Mouse (Mus musculus) liver, adult 2 months (tissue): ENCODE measurements around the gene Rexo4. TPM values are rescaled to one million over a fixed set of nuclear protein-coding genes. Genes with fewer than 3 reads are reported as not detected.

Experiments
- DNase-seq: peaks from one replicate; pipeline ENCODE4 v3.0.0-alpha.2; 2011; ENCODE audit warnings: low read depth, low spot score; ENCODE audit errors: extremely low read depth
- H3K27ac ChIP-seq: fragments of 200-500 bp; replicated peaks from 2 replicates; pipeline ENCODE4 v1.5.1; 2012; ENCODE audit warnings: low read depth, mild to moderate bottlenecking, control low read depth, inconsistent platforms, low read length; ENCODE audit not compliant: insufficient read depth
- H3K27me3 ChIP-seq: fragments of 200-500 bp; 2 replicates; pipeline ENCODE4 v1.6.1; 2012; ENCODE audit warnings: mild to moderate bottlenecking, moderate library complexity, low read length, inconsistent platforms; ENCODE audit not compliant: control insufficient read depth, insufficient read depth
- H3K36me3 ChIP-seq: fragments of 200-500 bp; 2 replicates; pipeline ENCODE4 v1.6.1; 2012; ENCODE audit warnings: low read length, inconsistent platforms; ENCODE audit not compliant: control insufficient read depth, insufficient read depth
- H3K4me1 ChIP-seq: fragments of 200-500 bp; 2 replicates; pipeline ENCODE4 v1.6.1; 2011; ENCODE audit warnings: low read length; ENCODE audit not compliant: control insufficient read depth, insufficient read depth
- H3K4me3 ChIP-seq: fragments of 200-500 bp; 2 replicates; pipeline ENCODE4 v1.5.1; 2011; ENCODE audit warnings: low read depth, mild to moderate bottlenecking, control low read depth, low read length, moderate library complexity; ENCODE audit not compliant: insufficient read depth
- H3K79me2 ChIP-seq: fragments of 200-500 bp; 2 replicates; pipeline ENCODE4 v1.6.1; 2012; ENCODE audit warnings: inconsistent platforms, mild to moderate bottlenecking, low read length, moderate library complexity; ENCODE audit not compliant: control insufficient read depth, insufficient read depth
- H3K9ac ChIP-seq: fragments of 200-500 bp; 2 replicates; pipeline ENCODE4 v1.6.1; 2012; ENCODE audit warnings: low read depth, mild to moderate bottlenecking, control low read depth, inconsistent platforms, low read length
- CTCF ChIP-seq: fragments of 200-500 bp; IDR thresholded peaks from 2 replicates; pipeline ENCODE4 v1.5.1; 2011; ENCODE audit warnings: low read depth, low read length, control low read depth
- POLR2A ChIP-seq: fragments of 200-500 bp; IDR thresholded peaks from 2 replicates; pipeline ENCODE4 v1.6.1; 2011; ENCODE audit warnings: low read length, control low read depth; ENCODE audit not compliant: insufficient read depth; ENCODE audit errors: extremely low read depth
- WGBS: fragments of 180-500 bp; shearing (Covaris S2); methylation state at CpG from one replicate; pipeline ENCODE4 v1.1.7; 2018; 5-methylcytosine and 5-hydroxymethylcytosine counted together
- polyA plus RNA-seq: library from polyadenylated mRNA; depleted of rRNA; stranded (reverse); fragments of >200 nt; gene quantifications from 2 replicates; pipeline ENCODE4 v1.2.3, GENCODE M21; 2012
- total RNA-seq: library from RNA; depleted of rRNA; stranded (reverse); fragments of >200 nt; gene quantifications from 2 replicates; pipeline ENCODE4 v1.2.3, GENCODE M21; 2014

Rexo4 gene
- total and polyA plus RNA-seq, 2 experiments = 11.8 to 15.2 TPM

DNA sequence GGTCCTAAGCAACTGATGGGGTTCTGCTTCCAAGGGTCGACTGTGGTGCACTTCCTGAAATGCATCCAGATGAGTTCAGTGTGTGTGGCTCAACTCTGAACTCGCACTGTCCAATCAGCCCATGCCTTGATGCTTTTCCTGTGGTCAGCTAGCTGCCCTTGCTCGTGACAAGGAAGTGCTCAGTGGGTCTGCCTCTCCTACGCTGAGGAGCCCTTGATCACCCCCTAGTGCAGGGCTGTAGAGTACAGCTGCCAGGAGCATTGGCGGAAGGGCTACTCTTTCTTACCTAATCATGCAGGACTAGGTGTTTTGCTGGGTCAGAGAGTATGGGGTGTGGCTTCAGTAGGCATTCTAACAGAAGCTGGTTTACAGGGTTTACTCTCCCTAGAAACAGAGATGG, 22.6 kb downstream of the Rexo4 start:
- no peak for DNase-seq
- WGBS = 35% methylated on average over 5 of the region's 5 CpGs
- Histone ChIP-seq H3K9ac (no peak overlapping the region), H3K4me1 (no peaks in the 10 kb centered on the region), H3K36me3 (no peaks in the 10 kb centered on the region), H3K79me2 (no peaks in the 10 kb centered on the region), H3K27ac (no peak overlapping the region), H3K27me3 (no peaks in the 10 kb centered on the region), H3K4me3 (no peak overlapping the region)
- TF ChIP-seq POLR2A = no peak
- TF ChIP-seq CTCF = peak; percentile 54

DNA sequence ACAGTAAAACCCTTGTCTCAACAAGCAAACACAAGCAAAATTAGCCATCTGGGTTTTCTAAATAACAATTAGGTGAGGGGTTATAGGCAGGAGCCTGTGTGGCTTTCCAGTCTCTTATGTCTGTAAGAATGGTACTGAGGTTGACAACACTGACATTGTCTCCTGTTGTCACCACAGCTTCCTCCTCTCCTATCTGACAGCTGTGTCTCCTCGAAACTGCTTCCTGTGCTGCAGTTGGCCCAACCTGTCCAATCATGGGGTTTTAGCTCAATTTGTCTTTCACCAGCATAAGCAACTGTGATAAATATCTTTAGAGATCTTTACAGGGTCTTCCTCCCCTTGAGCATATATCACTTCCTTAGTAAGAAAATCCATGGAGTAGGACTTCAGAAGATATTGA, 27.8 kb downstream of the Rexo4 start:
- TF ChIP-seq POLR2A (no peak), CTCF (no peak)
- no peak for DNase-seq

DNA sequence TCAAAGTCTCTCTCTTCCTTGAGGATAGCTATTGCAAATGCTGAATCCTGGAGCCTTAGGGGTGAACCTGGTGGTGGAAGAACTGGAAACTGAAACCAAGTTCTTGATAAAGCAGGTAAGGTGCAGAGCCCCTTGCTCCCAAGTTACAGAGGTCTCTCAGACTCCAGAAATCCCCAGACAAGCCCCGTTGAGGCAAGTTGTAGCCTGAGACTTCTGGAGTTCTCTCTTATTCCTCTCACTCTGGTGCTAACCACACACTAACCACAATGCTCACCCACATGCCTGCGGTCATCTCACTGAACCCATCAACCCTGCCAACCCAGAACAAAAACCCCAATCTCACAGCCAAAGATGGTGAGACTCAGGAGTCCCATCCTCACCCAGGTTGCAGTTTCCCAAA, 28.9 kb downstream of the Rexo4 start:
- Histone ChIP-seq H3K36me3 (0 out of 2 replicates have a peak, but pooled peaks cover 2% of the 10 kb centered on the region), H3K9ac (no peak overlapping the region), H3K27ac (no peak overlapping the region), H3K4me1 (peaks cover 17% of the 10 kb centered on the region), H3K4me3 (no peak overlapping the region), H3K27me3 (no peaks in the 10 kb centered on the region), H3K79me2 (peaks cover 24% of the 10 kb centered on the region)
- no peak for TF ChIP-seq POLR2A
- TF ChIP-seq CTCF = no peak
- 95% methylated on average over 2 of the region's 2 CpGs for WGBS
- no peak for DNase-seq

More for the DNA sequence above, 27.8 kb downstream of the Rexo4 start:
- H3K4me1 ChIP-seq = peaks cover 6% of the 10 kb centered on the region
- peaks cover 14% of the 10 kb centered on the region; the same call in 1 of the 2 replicates for H3K79me2 ChIP-seq
- 66% methylated on average over 1 of the region's 1 CpGs for WGBS
- no peaks in the 10 kb centered on the region for H3K27me3 ChIP-seq
- H3K36me3 ChIP-seq = no peaks in the 10 kb centered on the region
- no peak overlapping the region for H3K4me3 ChIP-seq
- H3K27ac ChIP-seq = no peak overlapping the region
- no peak overlapping the region for H3K9ac ChIP-seq

DNA sequence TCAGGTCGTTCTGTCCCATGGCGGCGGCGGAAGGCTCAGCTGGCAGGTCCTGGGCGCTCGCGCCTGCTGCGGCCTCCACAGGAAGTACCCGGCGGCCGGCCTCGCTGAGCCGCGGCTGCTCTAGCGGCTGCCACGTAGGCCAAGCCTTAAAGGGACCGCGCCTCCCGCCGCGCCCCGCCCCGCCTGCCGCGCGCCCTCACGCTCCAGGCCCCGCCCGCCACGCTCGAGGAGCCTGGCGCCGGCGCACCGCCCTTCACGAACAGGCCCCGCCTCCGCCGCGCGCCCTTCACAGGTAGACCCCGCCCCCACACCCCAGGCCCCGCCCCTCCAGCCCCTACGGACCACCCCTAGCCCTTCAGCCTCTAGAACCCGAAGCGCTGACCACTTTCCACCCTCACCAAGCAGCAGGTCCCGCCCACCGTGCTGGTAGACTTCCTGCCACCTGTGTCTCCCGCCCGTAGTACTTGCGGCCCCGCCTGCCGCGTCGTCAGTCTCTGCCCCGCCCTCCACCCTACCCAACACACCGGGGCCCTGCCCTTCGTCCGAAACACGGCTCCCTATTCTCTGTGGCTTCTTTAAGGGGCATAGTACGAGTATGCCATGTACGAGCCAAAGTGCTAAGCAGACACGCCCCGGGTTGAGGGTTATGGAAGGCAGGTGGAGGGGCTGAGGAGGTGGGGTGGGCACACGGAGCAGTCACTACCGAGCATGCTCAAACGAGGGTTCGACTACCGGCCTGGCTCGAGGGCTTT, 30.7 kb downstream of the Rexo4 start, which contains the start of the genes Surf4 and Stkld1:
Surf4 (minus strand) TSS at position 625 of the 752 bp plus-strand sequence.
Stkld1 (plus strand) TSS at position 744 of the 752 bp plus-strand sequence.
- peak within 1 kb of the TSS; percentile 89 for H3K27ac ChIP-seq
- H3K4me3 ChIP-seq = peak within 1 kb of the TSS; percentile 98
- peaks cover 37% of the 10 kb centered on the region for H3K79me2 ChIP-seq
- H3K9ac ChIP-seq = peak within 1 kb of the TSS; percentile 100
- H3K4me1 ChIP-seq = peaks cover 30% of the 10 kb centered on the region
- 1% methylated on average over 68 of the region's 70 CpGs for WGBS
- H3K27me3 ChIP-seq = no peaks in the 10 kb centered on the region
- peak; percentile 96 for DNase-seq
- H3K36me3 ChIP-seq = 0 out of 2 replicates have a peak, but pooled peaks cover 2% of the 10 kb centered on the region
- peak; percentile 93 for TF ChIP-seq POLR2A
- TF ChIP-seq CTCF = no peak

DNA sequence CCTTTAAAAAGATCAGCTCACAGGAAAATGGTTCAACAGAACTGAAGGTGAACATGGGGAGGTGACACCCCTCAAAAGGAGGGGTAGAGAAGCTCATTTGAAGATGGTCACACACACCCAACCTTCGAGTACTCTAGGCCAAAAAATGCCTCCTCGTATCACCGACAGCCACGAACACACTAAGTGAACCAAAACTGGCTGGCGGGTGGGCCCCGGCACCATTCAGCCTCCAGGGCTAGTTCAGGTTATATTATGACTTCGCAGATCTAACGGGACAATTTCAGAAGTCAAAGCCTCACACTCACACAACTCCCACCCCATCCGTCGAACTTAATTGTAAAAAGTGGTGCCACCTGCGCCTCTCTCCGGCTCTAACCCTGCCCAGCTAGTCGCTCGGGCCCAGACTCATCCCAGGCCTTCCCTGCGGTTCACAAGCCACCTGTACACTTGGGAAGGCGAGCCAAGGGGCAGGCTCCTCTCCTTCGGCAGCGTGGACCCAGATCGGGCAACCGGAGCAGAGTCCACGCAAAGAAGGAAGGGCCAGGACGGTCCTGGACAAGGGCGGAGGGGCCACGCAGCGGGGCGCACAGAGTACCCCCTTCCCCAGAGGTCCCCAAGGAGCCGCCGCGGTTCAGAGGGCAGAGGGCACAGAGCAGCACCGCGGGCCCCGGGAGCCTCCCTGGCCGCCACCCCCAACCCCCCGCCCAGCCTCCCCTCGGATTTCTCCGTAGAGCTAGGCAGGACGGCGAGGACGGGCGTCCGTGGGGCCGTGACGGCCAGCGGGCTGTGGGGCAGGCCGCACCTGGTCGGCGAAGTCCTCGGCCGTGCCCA, 31.5 kb downstream of the Rexo4 start:
- Histone ChIP-seq H3K4me3 (peak overlapping the region; percentile 98), H3K4me1 (peaks cover 37% of the 10 kb centered on the region), H3K27ac (peak overlapping the region; percentile 89), H3K9ac (peak overlapping the region; percentile 100), H3K79me2 (peaks cover 43% of the 10 kb centered on the region), H3K36me3 (0 out of 2 replicates have a peak, but pooled peaks cover 2% of the 10 kb centered on the region), H3K27me3 (no peaks in the 10 kb centered on the region)
- peak; percentile 57 for DNase-seq
- no peak for TF ChIP-seq CTCF
- TF ChIP-seq POLR2A = no peak
- WGBS = under 1% methylated on average over 49 of the region's 49 CpGs
